Mouse (Mus musculus): ENCODE data around the gene Fndc10.
"Not testable (repeated sequence)": the region's sequence is repeated elsewhere in the genome, so short reads cannot be mapped to it uniquely, and the experiment has no call there.

Fndc10 gene

DNA sequence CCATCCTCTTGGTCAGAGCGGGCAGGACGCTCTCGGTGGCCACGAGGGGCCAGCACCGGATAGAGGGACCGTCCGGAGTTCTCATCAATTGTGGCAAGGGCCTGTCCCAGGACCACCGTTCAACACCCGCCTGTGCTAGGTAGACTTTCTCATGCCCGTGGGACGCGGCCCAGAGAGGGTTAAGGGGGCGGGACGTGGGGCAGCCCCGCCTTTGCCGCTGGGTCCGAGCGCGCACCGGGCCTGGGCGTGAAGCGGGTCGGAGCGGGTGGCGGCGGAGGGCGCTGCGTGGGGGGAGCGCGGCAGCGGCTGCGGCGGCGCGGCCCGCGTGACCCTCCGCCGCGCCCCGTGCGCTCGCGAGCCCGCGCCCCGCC lies at the start of gene Fndc10:
Fndc10 (plus strand) TSS at position 232 of the 371 bp plus-strand sequence.
- peak; percentile 62 to 66 for DNase-seq (ENCODE audit: low spot score in 2 of 2)

DNA sequence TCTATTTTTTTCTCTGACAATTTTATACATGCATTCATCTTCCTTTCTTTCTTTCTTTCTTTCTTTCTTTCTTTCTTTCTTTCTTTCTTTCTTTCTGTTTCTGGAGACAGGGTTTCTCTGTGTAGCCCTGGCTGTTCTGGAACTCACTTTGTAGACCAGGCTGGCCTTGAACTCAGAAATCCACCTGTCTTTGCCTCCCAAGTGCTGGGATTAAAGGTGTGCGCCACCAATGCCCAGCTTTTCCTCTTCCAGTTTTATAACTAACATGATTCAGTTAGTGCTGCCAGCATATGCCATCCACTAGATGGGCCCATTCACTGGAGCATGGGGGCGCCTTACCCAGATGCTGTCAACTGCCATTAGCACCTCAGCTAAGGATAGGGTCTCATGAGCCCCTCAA lies 48.8 kb upstream of the Fndc10 start, which contains the start of gene Gm10563:
Gm10563 (minus strand) TSS at position 101 of the 400 bp plus-strand sequence.
- DNase-seq (ENCODE audit: low spot score in 2 of 2): not testable (repeated sequence)

DNA sequence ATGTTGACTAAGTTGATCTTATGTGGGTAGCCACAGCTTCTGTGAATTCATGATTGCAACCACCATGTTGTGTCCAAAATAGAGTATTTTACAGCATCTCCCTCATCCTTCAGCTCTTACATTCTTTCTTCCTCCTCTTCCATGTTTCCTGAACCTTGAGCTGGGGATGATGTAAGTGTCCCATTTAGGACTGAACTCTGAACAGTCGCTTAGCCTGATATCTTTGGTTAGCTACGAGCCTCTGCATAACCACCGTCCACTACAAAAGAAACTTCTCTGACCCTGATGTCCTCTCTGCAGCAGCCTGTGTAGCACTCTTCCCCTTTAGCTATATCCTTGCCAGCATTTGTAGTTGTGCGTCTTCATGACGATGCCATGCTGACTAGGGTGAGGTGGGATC lies 48.4 kb upstream of the Fndc10 start:
- DNase-seq (ENCODE audit: low spot score in 2 of 2): no peak

DNA sequence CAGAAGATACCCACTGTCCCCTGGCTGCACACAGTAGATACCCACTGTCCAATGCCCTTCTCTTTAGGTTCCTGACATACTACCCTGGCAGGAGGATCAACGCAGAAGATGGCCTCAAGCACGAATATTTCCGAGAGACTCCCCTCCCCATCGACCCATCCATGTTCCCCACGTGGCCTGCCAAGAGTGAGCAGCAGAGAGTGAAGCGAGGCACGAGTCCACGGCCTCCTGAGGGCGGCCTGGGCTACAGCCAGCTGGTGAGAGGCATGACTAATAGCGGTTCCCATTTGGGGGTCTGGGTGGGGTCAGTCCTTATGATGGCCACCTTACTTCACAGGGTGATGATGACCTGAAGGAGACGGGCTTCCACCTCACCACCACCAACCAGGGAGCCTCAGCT lies 44.8 kb upstream of the Fndc10 start:
- no peak for DNase-seq (ENCODE audit: low spot score in 2 of 2)

DNA sequence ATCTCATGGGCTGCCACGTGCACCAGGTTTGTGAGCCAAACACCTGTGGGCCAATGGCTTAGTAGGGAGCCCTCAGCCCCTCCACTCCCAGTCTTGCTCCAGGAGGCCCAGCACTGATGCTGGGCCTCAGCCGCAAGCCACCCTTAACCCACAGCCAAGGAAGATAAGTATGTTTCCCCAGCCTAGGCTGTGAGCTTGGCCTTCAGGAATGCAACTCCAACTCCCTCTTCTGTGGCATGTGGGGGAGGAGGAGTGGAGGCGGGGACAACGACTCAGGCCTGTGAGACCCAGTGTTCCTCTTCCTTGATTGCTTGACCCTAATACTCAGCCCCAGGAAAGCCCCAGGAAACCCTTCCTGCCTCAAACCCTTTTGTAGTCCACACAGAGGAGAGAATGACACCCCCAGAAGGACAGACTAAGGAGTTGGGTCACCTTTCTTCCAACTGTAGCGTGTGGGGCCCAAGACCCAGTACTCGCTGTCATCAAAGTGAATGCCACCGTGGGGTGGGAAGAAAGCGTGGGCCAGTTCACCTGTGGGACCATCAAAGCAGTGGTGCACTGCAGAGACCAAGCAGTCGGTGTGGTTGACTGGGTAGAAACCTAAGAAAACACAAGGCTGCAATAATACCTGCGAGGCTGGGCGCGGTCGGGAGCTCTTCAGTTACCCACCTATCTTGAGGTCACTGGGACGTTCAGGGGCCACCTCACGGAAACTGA lies 42.4 kb upstream of the Fndc10 start:
- DNase-seq (ENCODE audit: low spot score in 2 of 2): no peak

DNA sequence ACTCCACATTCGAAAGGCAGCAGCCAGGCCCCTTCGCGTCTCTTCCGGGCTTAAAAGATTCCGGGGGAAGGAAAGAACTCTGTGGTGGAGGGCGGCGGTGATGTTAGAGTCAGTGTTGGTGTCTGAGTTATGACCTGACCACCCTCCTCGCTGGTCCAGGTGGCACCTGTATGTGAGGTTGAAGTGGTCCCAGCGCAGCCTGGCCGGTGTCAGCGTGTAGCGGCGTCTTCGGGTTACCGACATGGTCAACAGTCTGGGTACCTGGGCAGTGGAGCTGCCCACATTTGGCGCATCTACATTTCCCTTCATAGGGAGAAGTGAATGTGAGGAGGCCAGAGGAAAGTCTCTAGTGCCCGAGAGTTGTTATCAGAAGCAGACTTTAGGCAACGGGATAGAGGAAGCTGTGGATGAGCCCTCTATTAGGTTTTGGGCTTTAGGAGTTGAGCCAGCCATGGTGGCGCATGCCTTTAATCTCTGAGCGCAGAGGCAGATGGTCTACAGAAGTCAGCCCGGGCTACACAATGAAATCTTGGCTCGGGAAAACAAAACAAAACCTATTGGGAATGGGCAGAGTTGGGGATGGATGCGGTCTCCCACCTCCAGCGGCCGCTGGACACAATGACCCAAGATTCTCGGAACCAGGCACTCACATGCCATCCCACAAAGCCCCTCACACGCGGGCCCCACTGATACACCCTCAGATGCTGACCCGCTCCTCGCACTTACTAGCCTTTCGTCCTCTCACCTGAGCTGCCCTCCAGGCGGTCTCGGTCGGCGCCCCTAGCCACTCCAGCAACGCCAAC lies 41.7 kb upstream of the Fndc10 start:
- DNase-seq (ENCODE audit: low spot score in 2 of 2): no peak

DNA sequence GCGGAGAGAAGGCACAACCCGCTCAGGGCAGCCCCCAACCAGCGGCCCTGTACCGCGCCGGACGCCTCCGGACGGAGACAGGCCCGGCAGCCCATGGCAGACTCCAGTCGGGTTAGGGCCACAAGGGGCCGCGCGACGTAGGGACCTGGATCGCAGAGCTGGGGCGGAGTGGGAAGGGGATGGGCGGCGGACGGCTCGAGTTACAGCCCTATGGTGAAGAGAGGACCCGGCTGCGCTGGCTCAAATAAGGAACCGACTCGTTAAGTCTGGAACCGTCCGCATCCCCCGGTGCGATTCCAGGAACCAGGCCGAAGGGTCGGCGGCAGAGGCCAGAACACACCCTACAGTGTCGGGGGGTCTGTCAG lies 41.1 kb upstream of the Fndc10 start, which contains the start of gene Mmp23:
Mmp23 (minus strand) TSS at position 299 of the 365 bp plus-strand sequence.
- DNase-seq (ENCODE audit: low spot score in 2 of 2): no peak

- DNase-seq (ENCODE audit: low spot score in 2 of 2): no peak
Observed at GRCm38 (mm10) chr4:155653451-155654182, 40.5 kb upstream of the Fndc10 start.

- no peak for DNase-seq (ENCODE audit: low spot score in 2 of 2)
Observed at GRCm38 (mm10) chr4:155654183-155654455, 40.0 kb upstream of the Fndc10 start.

- DNase-seq (ENCODE audit: low spot score in 2 of 2): no peak
Observed at GRCm38 (mm10) chr4:155654456-155655298, 39.5 kb upstream of the Fndc10 start.

DNA sequence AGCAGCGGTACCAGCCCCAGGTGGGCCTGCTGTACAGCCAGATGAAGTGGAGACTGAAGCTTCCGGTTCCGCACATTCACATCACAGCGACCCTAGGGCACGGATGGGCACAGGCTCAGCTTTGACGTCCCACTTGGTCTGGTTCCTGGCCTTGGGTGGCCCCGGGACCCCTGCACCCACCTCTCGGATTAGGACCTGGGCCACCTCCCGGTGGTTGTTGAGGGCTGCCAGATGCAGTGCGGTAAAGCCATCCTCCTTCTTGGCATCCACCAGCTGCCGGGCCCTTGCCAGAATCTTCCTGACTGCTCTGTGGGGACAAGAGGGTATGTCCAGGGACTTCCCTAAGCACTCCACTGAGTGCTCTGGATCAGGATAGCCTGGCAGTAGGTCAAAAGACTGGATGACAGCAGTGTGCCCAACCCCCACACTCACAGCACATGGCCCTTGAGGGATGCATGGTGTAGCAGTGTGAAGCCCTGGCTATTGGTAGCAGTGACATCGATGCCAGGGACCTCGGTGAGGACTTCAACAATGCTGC lies 37.9 kb upstream of the Fndc10 start:
- DNase-seq (ENCODE audit: low spot score in 2 of 2): no peak

DNA sequence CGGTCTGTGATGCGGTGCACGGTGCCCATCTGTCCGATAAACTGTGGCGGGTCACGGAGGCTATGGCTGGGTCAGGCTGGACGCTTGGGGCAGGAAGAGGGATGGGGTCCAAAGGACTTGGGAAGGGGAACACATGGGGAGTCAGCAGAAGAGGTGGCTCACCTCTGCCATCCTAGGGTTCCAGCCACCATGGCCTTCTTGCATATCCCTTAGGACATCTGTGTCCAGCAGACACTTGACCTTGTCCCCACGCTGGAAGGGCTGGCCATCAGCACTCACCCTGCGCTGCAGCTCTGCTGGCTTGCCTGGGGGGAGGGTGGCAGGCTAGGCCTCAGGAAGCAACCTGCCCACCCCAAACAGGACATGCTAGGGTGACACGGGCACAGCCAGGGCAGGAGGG lies 35.2 kb upstream of the Fndc10 start:
- no peak for DNase-seq (ENCODE audit: low spot score in 2 of 2)

- DNase-seq (ENCODE audit: low spot score in 2 of 2): no peak
Observed at GRCm38 (mm10) chr4:155660641-155661040, 33.5 kb upstream of the Fndc10 start.

DNA sequence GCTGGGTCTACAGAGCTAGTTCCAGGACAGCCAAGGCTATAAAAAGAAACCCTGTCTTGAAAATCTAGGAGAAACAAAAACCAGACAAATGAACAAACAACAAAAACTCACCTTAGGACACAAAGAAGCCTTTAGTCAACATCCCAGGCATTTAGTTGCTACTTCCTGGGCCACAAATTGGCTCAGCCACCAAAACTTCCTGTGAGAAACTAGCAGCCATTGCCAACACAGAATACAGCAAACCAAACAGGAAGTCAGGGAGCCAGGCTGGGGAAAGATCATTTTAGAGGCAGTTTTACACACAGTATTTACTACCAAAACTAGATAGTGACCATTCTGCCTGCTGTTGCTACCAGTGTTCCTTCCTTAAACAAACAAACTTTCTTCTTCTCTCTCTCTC lies 27.2 kb upstream of the Fndc10 start:
- DNase-seq (ENCODE audit: low spot score in 2 of 2): no peak

GRCm38 (mm10) chr4:155668689-155669597 lies 25.2 kb upstream of the Fndc10 start, which contains the start of gene Mib2:
Mib2 (minus strand) TSS chr4:155669198.
- peak; percentile 95 to 96 for DNase-seq (ENCODE audit: low spot score in 2 of 2)

DNA sequence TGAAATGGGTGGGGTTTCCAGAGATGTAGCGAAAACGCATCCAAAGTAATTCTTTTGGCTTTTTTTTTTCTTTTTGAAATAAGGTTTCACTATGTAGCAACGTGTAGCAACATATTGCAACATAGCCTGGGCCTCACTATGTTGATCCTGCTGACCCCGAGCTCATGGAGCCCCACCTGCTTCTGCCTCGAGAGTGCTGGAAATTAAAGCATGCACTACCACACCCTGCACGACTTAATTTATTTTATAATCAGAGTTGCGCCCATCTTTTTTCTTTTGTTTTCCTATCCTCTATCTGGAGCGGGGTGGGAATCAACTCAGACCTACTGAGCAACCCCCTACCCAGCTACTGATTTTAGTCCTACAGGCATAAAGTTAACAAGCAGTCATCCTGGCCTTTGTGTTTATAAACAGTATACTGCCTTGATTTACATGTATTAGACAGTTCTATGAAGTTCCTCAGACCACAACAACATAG lies 24.5 kb upstream of the Fndc10 start:
- DNase-seq (ENCODE audit: low spot score in 2 of 2): no peak

DNA sequence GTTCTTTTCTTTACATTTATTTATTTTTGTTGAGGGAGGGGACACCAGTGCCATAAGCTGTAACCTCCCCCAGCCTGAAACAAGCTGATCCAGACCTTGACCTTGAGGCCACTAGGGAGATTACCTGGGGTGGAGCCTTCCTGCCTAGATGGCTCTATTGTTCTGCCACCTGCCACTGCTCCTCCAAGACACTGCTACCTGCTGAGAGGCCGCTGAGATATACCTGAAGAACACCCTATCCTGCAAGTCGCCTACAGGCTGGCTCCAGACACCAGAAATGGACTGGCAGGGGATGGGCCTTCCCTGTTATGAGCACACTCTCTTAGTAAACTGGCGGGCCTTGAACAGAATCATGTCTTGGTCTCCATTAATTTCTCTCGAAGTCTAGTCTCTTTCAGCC lies 23.9 kb upstream of the Fndc10 start:
- DNase-seq (ENCODE audit: low spot score in 2 of 2): not testable (repeated sequence)

DNA sequence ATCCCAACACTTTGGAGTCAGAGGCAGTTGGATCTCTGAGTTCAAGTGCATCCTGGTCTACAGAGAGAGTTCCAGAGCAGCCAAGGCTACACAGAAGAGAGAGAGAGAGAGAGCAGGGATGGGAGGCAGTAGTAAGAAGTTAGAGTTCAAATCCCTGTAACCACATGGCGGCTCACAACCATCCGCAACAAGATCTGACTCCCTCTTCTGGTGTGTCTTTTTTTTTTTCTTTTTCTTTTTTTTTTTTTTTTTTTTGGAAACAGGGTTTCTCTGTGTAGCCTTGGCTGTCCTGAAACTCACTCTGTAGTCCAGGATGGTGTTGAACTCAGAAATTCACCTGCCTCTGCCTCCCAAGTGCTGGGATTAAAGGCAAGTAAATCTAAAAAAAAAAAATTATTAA lies 22.1 kb upstream of the Fndc10 start:
- no peak for DNase-seq (ENCODE audit: low spot score in 2 of 2)

DNA sequence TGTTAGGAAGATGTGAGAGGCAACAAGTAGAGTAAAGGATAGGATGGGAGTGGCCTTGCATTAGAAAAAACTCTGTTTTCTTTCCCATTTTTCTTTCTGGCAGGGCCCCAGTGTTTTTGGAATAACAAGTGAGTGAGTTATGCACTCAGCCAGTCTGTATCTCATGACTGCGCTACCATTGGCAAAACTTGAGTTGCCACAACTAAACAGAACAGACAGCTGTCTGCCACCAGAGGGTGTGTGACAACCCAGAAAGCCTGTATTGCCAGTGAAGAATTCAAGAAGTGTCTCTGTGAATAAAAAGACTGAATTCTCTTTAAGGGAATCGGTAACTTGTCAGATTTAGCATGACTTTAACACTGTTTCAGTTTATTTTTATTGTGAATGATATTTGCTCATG lies 18.2 kb upstream of the Fndc10 start:
- no peak for DNase-seq (ENCODE audit: low spot score in 2 of 2)

DNA sequence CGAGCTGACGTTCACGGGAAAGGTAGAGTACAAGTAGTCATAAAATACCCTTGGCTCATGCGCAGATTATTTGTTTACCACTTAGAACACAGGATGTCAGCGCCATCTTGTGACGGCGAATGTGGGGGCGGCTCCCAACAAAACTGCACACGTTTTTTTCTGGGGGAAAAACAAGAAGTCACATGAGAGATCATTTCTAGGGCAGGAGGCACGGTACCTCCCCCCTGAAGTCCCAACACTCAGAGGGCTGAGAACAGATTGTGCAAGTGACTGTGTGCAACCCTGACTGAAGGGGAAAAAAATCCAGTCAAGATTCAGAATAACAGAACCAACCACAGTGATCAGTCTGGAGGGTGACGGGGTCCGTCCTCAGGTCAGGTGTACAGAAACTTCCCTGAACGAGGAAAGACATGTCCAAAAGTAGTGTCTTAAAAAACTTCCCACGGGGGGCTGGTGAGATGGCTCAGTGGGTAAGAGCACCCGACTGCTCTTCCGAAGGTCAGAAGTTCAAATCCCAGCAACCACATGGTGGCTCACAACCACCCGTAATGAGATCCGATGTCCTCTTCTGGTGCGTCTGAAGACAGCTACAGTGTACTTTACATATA lies 10.4 kb upstream of the Fndc10 start:
- not testable (repeated sequence) for DNase-seq (ENCODE audit: low spot score in 2 of 2)
